Mouse (Mus musculus) liver, embryonic 11.5 days (tissue): Measurements from ENCODE around the gene Ifit1bl1. TPM values are rescaled to one million over a fixed set of nuclear protein-coding genes. Genes with fewer than 3 reads are reported as not detected.
"Not testable (repeated sequence)": the region's sequence is repeated elsewhere in the genome, so short reads cannot be mapped to it uniquely, and the experiment has no call there.

Source experiments
- ATAC-seq: fragments of 200-750 bp; cut with Nextera tagmentation; replicated peaks from 2 replicates; pipeline ENCODE4 v1.8.0; 2017; ENCODE audit warnings: moderate number of reproducible peaks, mild to moderate bottlenecking, moderate TSS enrichment, moderate library complexity; ENCODE audit not compliant: low FRiP score
- DNase-seq: peaks from one replicate; pipeline ENCODE4 v3.0.0-alpha.2; 2017; ENCODE audit warnings: low spot score
- H3K27ac ChIP-seq: fragments of 300-500 bp; sonication (generic); 2 replicates; pipeline ENCODE4 v1.5.1; 2014; ENCODE audit warnings: mild to moderate bottlenecking, low read depth, low read length, control low read depth
- H3K27me3 ChIP-seq: fragments of 300-500 bp; sonication (generic); replicated peaks from 2 replicates; pipeline ENCODE4 v1.6.1; 2014; ENCODE audit warnings: low read length, mixed read lengths; ENCODE audit not compliant: control insufficient read depth, insufficient read depth
- H3K36me3 ChIP-seq: fragments of 300-500 bp; sonication (generic); 2 replicates; pipeline ENCODE4 v1.6.1; 2014; ENCODE audit warnings: mild to moderate bottlenecking, low read length, moderate library complexity, mixed read lengths; ENCODE audit not compliant: control insufficient read depth, insufficient read depth
- H3K4me1 ChIP-seq: fragments of 300-500 bp; sonication (generic); replicated peaks from 2 replicates; pipeline ENCODE4 v1.6.1; 2014; ENCODE audit warnings: low read length, mixed read lengths; ENCODE audit not compliant: control insufficient read depth, insufficient read depth
- H3K4me2 ChIP-seq: fragments of 300-500 bp; sonication (generic); 2 replicates; pipeline ENCODE4 v1.6.1; 2014; ENCODE audit warnings: mild to moderate bottlenecking, control low read depth, moderate library complexity
- H3K4me3 ChIP-seq: fragments of 300-500 bp; sonication (generic); 2 replicates; pipeline ENCODE4 v1.5.1; 2014; ENCODE audit warnings: low read depth, low read length, control low read depth
- H3K9ac ChIP-seq: fragments of 300-500 bp; sonication (generic); 2 replicates; pipeline ENCODE4 v1.6.1; 2014; ENCODE audit warnings: low read depth, low read length, control low read depth
- H3K9me3 ChIP-seq: fragments of 300-500 bp; sonication (generic); 2 replicates; pipeline ENCODE4 v1.6.1; 2016; ENCODE audit warnings: low read length, inconsistent platforms, mixed read lengths; ENCODE audit not compliant: control insufficient read depth
- WGBS: fragments of 180-500 bp; shearing (Covaris S2); extraction: QIAGEN DNeasy Blood & Tissue Kit; methylation state at CpG from one replicate; pipeline ENCODE4 v1.1.7; 2014; 5-methylcytosine and 5-hydroxymethylcytosine counted together
- polyA plus RNA-seq: library from polyadenylated mRNA; unstranded; fragments of >200 nt; fragmentation: Nextera tagmentation; extraction: Ambion mirVana; gene quantifications from 2 replicates; pipeline ENCODE4 v1.2.1, GENCODE M21; 2014

Ifit1bl1 gene
- polyA plus RNA-seq, 1 experiment from 2014 or later, result 0.07 TPM

DNA sequence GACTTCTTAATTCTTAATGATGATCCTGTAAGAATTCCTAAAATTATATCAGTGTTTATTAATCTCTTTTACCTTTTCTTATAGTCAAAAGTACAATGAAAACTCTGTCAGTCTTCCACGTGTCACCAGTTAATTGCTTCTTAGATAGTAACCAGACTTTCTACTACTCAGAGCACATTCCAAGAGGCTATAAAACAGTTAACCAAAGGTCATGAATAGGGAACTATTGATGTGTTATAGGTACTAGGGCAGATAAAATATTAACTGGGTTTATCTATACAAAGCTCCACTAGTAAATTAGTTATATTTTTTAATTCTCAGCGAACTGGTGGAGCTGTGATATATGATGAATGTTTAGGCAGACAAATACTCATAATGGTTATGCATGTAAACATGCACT, 25.7 kb upstream of the Ifit1bl1 start:
- H3K27ac ChIP-seq, result no peak overlapping the region
- H3K4me3 ChIP-seq, result no peak overlapping the region
- H3K4me2 ChIP-seq, result no peak overlapping the region
- H3K36me3 ChIP-seq, result no peaks in the 10 kb centered on the region
- no peak for ATAC-seq
- H3K9ac ChIP-seq, result no peak overlapping the region
- DNase-seq, result no peak
- WGBS, result 58% methylated on average over 2 of the region's 2 CpGs
- H3K9me3 ChIP-seq, result no peaks in the 10 kb centered on the region
- H3K27me3 ChIP-seq, result no peaks in the 10 kb centered on the region
- H3K4me1 ChIP-seq, result no peaks in the 10 kb centered on the region

DNA sequence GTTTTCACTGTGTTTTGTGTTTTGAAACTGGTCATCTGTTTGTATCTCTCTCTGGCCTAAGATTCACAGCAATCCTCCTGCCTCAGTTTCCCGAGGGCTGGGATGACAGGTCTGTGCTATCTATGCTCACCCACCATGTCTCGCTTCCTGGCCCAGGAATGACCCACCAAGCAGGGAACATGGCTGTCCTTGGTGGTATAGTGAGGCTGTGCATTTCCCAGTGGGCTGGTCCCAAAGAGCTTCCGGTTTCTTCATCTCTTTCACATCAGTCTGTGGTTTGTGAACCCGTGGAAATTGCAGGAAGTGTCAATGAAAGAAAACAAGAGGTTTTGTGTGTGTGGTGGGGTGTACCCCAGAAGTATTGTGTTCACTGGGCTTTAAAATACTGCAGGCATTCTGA, 22.9 kb upstream of the Ifit1bl1 start:
- H3K4me2 ChIP-seq, result no peak overlapping the region
- H3K27me3 ChIP-seq, result no peaks in the 10 kb centered on the region
- 66% methylated on average over 4 of the region's 4 CpGs for WGBS

DNA sequence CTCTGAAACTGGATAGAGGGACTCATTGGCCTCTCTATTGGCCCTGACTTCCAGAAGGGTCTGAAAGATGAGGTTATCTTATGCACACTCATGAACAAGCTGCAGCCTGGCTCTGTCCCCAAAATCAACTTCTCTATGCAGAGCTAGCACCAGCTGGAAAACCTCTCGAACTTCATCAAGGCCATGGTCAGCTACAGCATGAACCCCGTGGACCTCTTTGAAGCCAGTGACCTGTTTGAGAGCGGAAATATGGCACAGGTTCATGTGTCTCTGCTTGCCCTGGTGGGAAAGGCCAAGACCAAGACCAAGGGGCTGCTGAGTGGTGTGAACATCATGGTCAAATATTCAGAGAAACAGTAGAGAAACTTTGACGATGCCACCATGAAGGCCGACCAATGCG, 22.0 kb upstream of the Ifit1bl1 start:
- WGBS, result 89% methylated on average over 6 of the region's 6 CpGs
- no peak overlapping the region for H3K4me3 ChIP-seq

More for the DNA sequence above, 22.9 kb upstream of the Ifit1bl1 start:
- H3K9me3 ChIP-seq, result no peaks in the 10 kb centered on the region
- ATAC-seq (no peak), DNase-seq (no peak)
- H3K27ac ChIP-seq, result no peak overlapping the region
- no peaks in the 10 kb centered on the region for H3K36me3 ChIP-seq
- H3K4me1 ChIP-seq, result no peaks in the 10 kb centered on the region
- no peak overlapping the region for H3K4me3 ChIP-seq
- H3K9ac ChIP-seq, result no peak overlapping the region

DNA sequence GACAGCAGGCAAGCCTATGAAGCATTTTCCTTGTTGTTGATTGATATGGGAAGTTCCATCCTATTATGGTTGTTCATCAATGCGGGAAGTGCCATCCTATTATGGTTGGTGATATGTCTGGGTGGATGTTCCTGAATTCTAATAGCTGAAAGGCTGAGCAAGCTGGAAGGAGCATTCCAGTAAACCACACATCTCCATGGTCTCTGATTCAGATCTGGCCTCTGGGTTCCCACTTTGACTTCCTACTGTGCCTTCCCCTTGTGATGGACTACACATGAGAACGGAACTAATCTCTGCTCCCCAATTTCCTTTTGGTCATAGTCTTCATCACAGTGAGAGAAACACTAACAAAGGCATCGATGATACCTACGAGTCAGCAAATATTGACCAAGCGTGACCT, 19.1 kb upstream of the Ifit1bl1 start:
- WGBS, result 81% methylated on average over 5 of the region's 5 CpGs
- Histone ChIP-seq H3K4me3 (no peak overlapping the region), H3K4me2 (no peak overlapping the region), H3K27ac (no peak overlapping the region), H3K4me1 (no peaks in the 10 kb centered on the region), H3K9ac (no peak overlapping the region), H3K36me3 (no peaks in the 10 kb centered on the region), H3K9me3 (no peaks in the 10 kb centered on the region), H3K27me3 (no peaks in the 10 kb centered on the region)
- ATAC-seq (no peak), DNase-seq (no peak)

More for the DNA sequence above, 22.0 kb upstream of the Ifit1bl1 start:
- H3K27me3 ChIP-seq, result no peaks in the 10 kb centered on the region
- H3K27ac ChIP-seq, result no peak overlapping the region
- ATAC-seq (no peak), DNase-seq (no peak)
- H3K9ac ChIP-seq, result no peak overlapping the region
- H3K36me3 ChIP-seq, result no peaks in the 10 kb centered on the region
- no peaks in the 10 kb centered on the region for H3K9me3 ChIP-seq
- H3K4me1 ChIP-seq, result no peaks in the 10 kb centered on the region
- no peak overlapping the region for H3K4me2 ChIP-seq

DNA sequence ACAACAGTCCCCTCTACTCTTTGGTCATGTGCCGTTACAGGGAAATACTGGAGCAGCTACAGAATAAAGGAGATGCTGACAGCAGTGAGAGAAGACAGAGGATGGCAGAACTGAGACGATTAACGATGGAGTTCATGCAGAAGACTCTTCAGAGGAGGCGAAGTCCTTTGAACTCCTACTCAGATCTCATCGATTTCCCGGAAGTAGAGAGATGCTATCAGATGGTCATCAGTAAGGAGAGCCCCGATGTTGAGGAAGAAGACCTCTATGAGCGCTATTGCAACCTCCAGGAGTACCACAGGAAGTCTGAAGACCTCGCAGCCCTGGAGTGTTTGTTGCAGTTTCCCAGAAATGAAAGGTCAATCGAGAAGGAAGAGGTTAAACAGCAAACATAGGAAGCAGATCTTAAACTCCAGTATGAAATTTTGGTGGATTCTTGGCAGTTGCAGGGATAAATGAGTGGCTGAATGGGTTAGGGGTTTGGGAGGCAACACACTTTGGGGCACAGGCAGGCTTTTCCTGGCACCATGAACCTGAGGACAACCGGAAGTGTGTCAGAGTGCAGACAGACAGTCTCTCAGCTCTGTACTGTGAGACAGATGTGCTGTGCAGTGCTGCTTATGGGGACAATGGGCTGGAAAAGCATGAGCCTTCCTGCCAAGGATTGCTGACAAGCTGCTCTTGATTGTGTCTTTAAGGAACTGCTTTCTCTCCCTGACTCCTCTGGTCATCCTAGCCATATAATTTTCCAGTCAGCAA, 10.7 kb upstream of the Ifit1bl1 start:
- not testable (repeated sequence) for H3K4me3 ChIP-seq, H3K27ac ChIP-seq, H3K9me3 ChIP-seq, H3K27me3 ChIP-seq, H3K4me2 ChIP-seq, H3K36me3 ChIP-seq, DNase-seq, ATAC-seq, H3K9ac ChIP-seq, H3K4me1 ChIP-seq
- 78% methylated on average over 4 of the region's 11 CpGs for WGBS

DNA sequence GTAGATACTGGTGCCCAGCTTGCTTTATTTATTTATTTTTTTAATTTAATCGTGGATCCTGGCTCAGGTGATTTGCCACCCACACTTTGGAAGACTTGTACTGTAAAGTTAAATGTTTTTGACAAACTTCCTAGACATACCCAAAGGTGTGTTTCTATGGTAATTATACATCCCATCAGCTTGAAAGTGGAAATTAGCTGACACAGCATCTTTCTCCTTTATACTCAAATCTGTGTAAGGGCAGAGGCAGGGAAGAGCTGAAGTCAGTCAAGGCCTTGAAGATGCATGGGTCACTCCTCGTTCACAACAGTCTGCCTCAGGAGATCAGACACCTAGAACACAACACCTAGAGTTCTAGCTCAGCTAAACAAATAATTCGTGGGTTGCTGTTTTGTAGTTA, 8.4 kb upstream of the Ifit1bl1 start:
- not testable (repeated sequence) for H3K27ac ChIP-seq, DNase-seq, H3K9ac ChIP-seq, H3K9me3 ChIP-seq, H3K4me2 ChIP-seq, H3K4me3 ChIP-seq, ATAC-seq, H3K4me1 ChIP-seq, H3K27me3 ChIP-seq, H3K36me3 ChIP-seq
- WGBS, result 65% methylated on average over 3 of the region's 3 CpGs

DNA sequence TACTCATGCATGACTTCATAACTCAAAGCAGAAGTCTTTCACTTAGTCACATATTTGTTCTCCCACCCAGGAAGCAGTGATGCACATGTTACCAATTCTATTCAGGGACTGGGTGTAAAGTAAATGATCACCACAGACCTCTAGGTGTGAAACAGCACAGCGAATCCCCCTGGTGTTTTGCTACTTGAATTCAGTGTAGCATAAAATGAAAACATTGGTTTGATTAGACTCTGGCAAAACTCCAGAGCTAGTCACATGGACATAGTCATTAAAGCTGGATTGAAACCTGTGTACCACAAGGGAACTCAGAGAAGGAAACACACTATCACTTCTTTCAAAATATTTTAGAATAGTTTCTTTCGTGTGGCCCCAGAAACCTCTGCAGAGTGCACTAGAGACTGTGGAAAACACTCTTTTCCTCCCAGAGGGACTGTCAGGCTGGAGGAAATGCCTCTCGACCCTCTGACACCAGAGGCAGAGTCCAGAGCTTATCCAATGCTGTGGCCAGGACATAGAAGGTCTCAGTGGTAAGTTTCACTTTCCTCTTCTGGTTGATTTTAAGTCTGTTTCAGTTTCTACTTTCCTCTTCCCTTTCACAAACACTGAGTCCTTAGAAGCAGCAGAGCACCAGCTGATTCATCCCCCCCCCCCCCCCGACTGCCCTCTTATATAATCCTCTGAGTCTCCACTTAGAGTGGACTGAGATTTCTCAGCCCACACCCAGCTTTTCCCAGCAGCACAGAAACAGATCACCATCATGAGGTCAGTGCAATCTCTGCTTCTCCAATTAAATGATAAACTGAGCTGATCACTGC, 5.7 kb upstream of the Ifit1bl1 start, which contains the start of gene Ifit3b:
Gene Ifit3b, plus strand, starts transcription at position 734 of the 815 bp plus-strand sequence.
- ATAC-seq, H3K36me3 ChIP-seq, H3K9ac ChIP-seq, H3K9me3 ChIP-seq, DNase-seq, H3K4me2 ChIP-seq, H3K27me3 ChIP-seq, H3K27ac ChIP-seq, H3K4me3 ChIP-seq, H3K4me1 ChIP-seq: not testable (repeated sequence)
- WGBS, result 46% methylated on average over 4 of the region's 4 CpGs

DNA sequence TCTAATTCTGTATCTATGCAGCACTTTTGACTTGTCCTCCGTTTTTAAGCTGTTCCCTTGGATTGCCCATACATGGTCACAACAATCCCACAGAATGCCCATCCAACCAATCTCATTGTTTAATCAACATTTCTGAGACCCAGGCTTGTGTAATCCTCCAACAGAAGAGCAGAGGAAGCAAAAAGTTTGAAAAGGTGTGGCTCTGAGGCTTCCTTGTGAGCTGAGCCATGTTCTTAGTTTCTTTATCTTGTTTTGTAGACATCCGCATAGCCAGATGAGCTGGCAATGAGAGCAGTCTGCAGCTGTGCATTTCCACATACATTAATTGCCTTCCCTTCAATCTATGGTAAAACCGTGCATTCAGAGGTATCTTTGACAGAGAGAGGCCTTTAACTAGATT, 3.7 kb upstream of the Ifit1bl1 start:
- Histone ChIP-seq H3K9ac (no peak overlapping the region), H3K36me3 (no peaks in the 10 kb centered on the region), H3K9me3 (no peaks in the 10 kb centered on the region), H3K4me3 (no peak overlapping the region), H3K4me2 (no peak overlapping the region), H3K4me1 (no peaks in the 10 kb centered on the region), H3K27ac (no peak overlapping the region), H3K27me3 (no peaks in the 10 kb centered on the region)
- DNase-seq (no peak), ATAC-seq (no peak)
- WGBS, result 82% methylated on average over 3 of the region's 3 CpGs
